Mouse (Mus musculus): ENCODE results near the gene Ube2o.

DNA sequence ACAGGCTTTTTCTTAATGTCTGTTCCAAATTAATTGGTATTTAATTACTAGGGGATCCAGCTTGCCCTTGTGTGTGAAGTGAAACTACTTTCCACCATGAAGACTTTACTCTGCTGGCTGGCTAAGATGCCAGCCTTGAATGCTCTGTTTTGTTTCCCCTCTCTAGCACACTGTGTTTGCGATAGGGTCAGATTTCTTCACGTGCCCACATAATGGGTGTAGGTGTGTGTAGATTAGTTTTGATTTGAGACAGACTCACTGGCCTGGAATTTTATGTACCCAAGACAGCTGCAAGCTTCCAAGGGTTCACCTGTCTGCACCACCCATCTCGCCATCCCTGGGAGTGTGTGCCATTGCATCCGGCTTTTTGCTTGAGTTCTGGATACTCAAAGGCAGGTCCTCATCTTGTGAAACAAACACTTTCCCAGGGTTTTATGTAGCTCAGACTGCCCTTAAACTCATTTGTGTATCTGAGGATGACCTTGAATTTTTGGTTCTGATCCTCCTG, 67.7 kb downstream of the Ube2o start:
- TF ChIP-seq CTCF (IDR thresholded peaks at IDR 0.05; ENCODE audit: extremely low read depth, insufficient read length, insufficient replicate concordance, low read depth, low read length) (no peak), POLR2A (IDR thresholded peaks at IDR 0.05; ENCODE audit: low read depth, low read length) (no peak)

All from small intestine, adult 2 months (tissue).